Mouse (Mus musculus) cortical plate, adult 2 months (tissue): ENCODE results near the gene Trim8. TPM values are rescaled to one million over a fixed set of nuclear protein-coding genes. Genes with fewer than 3 reads are reported as not detected.

Experiments used
- H3K27ac ChIP-seq: fragments of 200-500 bp; 2 replicates; pipeline ENCODE4 v1.5.1; 2012; ENCODE audit warnings: low read length, control low read depth, inconsistent platforms; ENCODE audit not compliant: insufficient read depth
- H3K4me1 ChIP-seq: fragments of 200-500 bp; 2 replicates; pipeline ENCODE4 v1.6.1; 2011; ENCODE audit warnings: low read length; ENCODE audit not compliant: control insufficient read depth, insufficient read depth
- H3K4me3 ChIP-seq: fragments of 200-500 bp; 2 replicates; pipeline ENCODE4 v1.5.1; 2011; ENCODE audit warnings: mild to moderate bottlenecking, low read length, control low read depth; ENCODE audit not compliant: insufficient read depth
- CTCF ChIP-seq: fragments of 200-500 bp; IDR thresholded peaks from 2 replicates; pipeline ENCODE4 v1.5.1; 2011; ENCODE audit warnings: mild to moderate bottlenecking, control low read depth, low read length; ENCODE audit not compliant: insufficient read depth; ENCODE audit errors: extremely low read depth
- POLR2A ChIP-seq: fragments of 200-500 bp; IDR thresholded peaks from 2 replicates; pipeline ENCODE4 v1.6.1; 2011; ENCODE audit warnings: mild to moderate bottlenecking, low read length, control low read depth; ENCODE audit not compliant: insufficient read depth; ENCODE audit errors: extremely low read depth
- polyA plus RNA-seq: library from polyadenylated mRNA; depleted of rRNA; stranded (reverse); fragments of >200 nt; gene quantifications from 2 replicates; pipeline ENCODE4 v1.2.3, GENCODE M21; 2012

Trim8 gene
- polyA plus RNA-seq, 1 experiment, result 47.1 TPM

DNA sequence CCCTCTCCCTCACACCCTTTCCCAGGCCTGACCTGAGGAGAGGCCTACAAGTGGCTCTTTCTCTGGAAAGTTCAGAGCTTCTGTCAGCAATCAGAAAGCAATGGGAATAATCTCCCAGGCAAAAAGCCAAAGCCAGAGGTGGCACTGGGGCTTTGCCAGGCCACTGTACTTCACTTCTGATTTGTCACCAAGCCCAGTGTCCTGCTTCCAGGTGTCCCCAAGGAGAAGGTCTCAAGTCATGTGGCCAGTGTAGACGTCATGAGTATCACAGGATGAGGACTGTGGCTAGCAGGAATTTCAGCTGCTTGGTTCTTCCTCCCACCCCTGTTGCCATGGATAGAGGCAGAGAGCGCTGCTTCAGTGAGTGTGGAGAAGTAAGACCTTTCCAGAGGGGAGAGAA is 41.6 kb upstream of the Trim8 start:
- no peak overlapping the region for H3K27ac ChIP-seq
- TF ChIP-seq POLR2A (no peak), CTCF (no peak)
- H3K4me1 ChIP-seq, result peaks cover 2% of the 10 kb centered on the region; the same call in 1 of the 2 replicates
- no peak overlapping the region for H3K4me3 ChIP-seq

DNA sequence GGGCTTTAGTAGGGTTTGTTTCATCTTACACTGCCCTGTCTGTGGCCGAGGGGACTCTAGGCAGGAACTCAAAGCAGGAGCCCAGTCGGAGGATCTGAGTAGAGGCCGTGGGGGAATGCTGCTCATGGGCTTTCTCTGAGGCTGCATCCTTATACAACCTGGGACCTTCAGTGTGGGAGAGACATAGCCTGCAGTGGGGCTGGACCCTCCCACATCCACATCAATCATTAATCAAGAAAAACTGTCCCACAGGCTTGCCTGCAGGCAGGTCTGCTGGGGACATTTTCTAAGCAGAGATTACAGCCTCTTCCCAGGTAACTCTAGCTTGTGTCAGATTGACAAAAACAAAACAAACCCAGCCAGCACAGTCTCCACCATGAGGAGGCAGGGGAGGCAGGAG is 38.9 kb upstream of the Trim8 start:
- no peak overlapping the region for H3K4me3 ChIP-seq
- TF ChIP-seq POLR2A (no peak), CTCF (no peak)
- H3K4me1 ChIP-seq, result peaks cover 2% of the 10 kb centered on the region; the same call in 1 of the 2 replicates

DNA sequence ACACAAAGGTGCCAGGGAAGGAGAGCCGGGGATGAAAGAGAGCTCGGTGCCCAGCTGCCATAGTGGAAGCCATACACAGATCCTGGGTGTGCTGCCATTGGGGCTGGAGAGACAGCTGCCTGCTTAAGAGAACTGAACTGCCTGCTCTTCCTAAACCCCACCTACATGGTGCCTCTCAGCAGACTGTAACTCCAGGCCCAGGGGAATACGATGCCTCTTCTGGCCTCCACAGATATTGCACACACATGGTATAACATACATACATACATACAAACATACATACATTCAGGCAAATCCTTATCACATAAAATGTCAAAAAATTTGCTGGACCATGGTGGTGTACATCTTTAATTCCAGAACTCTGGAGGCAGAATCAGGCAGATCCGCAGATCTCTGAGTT is 38.1 kb upstream of the Trim8 start:
- Histone ChIP-seq H3K4me1 (peaks cover 2% of the 10 kb centered on the region; the same call in 1 of the 2 replicates), H3K27ac (no peak overlapping the region), H3K4me3 (no peak overlapping the region)
- no peak for TF ChIP-seq POLR2A
- no peak for TF ChIP-seq CTCF

More for the DNA sequence above, 38.9 kb upstream of the Trim8 start:
- H3K27ac ChIP-seq, result no peak overlapping the region

DNA sequence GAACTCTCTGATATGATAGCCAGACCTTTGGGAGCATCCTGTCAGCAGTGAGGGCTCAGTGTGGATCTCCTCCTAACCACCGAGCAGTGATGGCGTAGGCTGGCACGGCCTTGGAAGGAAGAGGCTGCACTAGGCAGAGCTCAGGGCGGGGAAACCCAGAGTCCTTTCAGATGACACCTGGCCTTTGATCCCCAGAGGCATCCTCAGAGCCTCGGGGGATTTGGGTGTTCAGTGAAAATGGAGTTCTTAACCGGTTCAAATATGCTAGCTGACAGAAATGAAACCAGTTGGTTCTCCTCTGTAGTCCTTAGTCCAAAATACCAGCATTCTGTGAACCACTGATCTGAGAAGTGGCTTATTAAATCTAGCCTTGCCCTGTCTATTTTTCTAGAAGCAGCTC is 35.3 kb upstream of the Trim8 start:
- Histone ChIP-seq H3K4me3 (no peak overlapping the region), H3K4me1 (peaks cover 2% of the 10 kb centered on the region; the same call in 1 of the 2 replicates), H3K27ac (no peak overlapping the region)
- TF ChIP-seq CTCF (no peak), POLR2A (no peak)

DNA sequence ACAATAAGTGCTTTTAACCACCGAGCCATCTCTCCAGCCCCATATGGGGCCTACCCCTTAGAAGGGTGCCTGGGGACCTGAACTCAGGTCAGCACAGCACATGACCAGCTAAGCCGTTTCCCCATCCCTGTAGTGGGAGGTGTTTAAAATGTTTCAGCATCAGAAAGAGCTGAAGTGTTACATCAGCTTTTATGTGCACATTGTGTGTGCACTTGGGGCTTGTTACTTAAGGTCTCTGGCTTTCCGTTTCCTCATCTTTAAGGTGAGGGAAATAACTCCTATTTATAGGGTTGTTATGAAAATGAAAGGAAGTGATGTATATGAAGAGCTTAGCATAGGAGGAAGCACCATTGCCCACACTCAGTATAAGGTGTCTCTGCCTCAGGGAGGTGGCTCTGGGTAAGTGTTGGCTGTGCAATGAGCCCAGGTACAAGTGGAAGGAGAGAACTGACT is 34.4 kb upstream of the Trim8 start:
- peaks cover 4% of the 10 kb centered on the region for H3K4me1 ChIP-seq
- TF ChIP-seq CTCF (no peak), POLR2A (no peak)
- no peak overlapping the region for H3K27ac ChIP-seq
- H3K4me3 ChIP-seq, result no peak overlapping the region

DNA sequence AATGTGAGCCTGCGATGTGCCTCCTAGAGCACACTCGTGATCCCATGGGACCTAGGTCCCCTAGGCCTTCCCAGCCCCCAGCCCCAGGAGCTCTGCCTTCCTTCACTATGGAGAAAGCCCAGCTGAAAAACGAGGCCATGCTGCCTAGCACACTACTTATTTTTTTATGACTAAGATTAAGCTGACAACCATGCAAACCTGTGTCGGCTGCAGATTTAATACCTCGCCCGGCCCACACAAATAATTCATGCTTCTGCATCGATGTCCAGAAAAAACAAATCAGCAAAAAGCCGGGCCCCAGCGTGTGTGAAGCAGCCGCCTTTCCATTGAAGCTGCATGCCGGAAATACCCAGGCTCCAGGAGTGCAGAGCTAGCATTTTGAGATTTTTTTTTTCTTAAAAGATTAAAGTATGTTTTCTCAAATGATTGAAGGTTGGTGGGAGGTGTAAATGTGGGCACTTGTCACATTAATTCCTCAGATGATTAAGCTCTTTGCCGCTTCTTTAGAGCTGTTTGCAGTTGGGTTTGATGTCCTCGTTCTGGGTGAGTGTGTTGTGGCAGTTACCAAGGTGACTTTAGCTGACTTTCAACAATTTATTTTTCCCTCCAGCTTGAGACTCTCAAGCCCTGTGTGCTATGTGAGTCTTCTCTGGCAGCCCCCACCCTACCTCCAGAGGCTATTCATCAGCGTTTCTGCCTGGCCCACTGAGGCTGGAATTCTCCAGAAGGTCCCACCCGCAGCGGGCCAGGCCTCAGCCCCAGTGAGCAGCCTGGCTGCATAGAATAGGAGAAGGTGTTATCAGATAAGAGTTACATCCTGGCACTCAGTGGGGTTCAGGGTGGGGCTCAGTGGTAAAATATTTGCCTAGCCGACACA is 30.9 kb upstream of the Trim8 start:
- H3K4me1 ChIP-seq, result peaks cover 6% of the 10 kb centered on the region
- H3K27ac ChIP-seq, result peak overlapping the region; percentile 42; the same call in 1 of the 2 replicates
- H3K4me3 ChIP-seq, result no peak overlapping the region
- TF ChIP-seq POLR2A (no peak), CTCF (no peak)

DNA sequence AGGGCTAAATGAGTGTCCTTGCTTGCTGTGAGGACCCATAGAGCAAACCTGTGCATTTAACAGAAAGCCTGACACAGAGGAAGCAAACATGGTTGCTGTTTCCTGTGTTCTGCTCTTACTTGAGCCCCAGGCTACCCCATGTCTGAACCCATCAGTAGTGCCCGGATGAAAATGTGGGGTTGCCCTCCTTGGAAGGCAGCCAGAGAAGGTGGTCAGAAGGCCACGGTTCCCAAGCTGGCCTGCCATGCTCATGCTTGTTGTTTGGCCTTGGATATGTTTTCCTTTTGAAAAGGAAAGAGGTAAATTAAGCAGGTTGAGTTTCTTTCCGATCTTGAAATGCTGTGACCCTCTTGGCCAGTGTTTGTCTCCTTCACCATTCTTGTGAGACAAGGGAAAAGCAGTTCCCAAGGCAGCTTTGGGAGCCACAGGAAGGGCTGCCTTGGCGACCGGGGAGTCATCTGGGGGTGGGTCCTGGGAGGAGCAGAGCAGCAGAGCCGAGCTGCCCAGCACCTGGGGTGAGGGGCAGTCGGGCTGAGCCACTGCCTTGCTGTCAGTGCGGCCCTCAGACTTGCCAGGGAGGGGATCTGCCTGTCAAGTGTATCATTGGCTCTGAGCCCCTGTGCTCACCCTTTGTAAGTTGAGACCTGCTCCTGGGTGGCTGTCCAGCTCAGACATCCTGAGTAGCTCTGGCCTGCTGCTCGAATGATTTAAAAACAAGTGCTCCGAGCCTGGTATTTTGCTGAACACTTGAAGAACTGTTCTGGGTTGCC is 30.0 kb upstream of the Trim8 start:
- Histone ChIP-seq H3K4me1 (peaks cover 6% of the 10 kb centered on the region), H3K4me3 (no peak overlapping the region), H3K27ac (peak overlapping the region; percentile 42)
- no peak for TF ChIP-seq CTCF
- no peak for TF ChIP-seq POLR2A

DNA sequence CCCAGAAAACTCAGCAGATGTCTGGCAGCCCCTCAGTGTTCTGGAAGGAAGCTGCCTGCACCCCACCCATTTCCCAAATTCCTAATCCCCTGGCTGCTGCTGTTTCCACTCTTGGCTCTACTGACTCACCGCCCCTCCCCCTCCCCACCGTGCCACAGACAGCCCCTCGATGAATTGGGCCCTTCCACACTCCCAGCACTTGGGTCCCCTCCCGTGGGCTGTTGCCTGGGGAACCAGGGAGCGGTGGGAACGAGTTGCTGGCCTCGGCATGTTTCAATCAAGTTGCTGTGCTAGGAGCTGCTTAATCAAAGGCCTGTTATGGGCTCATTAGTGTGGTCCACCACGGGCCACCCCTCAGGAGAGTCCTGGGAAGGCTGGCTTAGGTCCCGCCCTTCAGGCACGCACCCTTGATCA is 24.1 kb upstream of the Trim8 start:
- Histone ChIP-seq H3K4me1 (peaks cover 2% of the 10 kb centered on the region; the same call in 1 of the 2 replicates), H3K4me3 (no peak overlapping the region), H3K27ac (0 out of 2 replicates have a peak overlapping the region, but pooled peaks have one; percentile 32)
- TF ChIP-seq POLR2A (no peak), CTCF (no peak)

DNA sequence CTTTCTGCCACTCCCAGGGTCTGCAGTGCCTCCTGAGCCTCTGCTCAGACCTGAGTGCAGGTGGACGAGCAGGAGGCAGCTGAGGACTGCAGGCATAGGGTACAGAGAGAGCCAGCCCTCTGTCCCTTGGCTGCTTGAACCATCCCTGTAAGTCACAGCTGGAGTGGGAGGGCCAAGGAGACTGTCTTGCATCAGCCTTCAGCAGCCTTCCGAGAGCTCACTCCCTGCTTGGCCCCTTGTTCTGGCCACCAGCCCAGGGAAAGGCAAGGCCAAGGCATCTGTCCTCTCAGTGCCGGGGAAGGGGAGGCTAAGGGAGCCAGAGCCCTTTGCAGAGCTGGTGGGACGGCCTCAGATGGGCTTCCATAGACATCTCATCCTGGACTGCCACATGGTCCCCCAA is 23.3 kb upstream of the Trim8 start:
- H3K4me1 ChIP-seq, result peaks cover 2% of the 10 kb centered on the region; the same call in 1 of the 2 replicates
- peak overlapping the region; percentile 32; the same call in 1 of the 2 replicates for H3K27ac ChIP-seq
- TF ChIP-seq CTCF (no peak), POLR2A (no peak)
- H3K4me3 ChIP-seq, result no peak overlapping the region

DNA sequence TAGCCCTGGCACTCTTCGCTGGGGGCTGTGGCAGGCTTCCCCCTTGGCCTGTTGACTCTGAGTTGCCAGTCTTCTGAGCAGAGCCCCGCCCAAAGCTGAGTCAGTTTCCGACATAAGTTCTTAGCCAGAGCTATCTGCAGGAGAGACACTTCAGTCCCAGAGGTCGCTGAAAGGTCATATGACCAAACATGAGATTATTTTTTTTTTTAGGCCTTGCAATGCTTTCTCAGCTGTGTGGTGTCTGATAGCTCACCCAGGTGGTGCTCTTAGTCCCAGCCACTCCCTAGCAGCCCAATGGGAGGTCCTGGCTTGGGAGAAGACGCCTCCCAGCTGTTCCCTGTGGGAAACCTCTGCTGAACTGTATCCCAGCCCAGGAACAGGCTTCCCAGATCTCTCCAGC is 22.7 kb upstream of the Trim8 start:
- Histone ChIP-seq H3K4me1 (peaks cover 2% of the 10 kb centered on the region; the same call in 1 of the 2 replicates), H3K4me3 (no peak overlapping the region), H3K27ac (peak overlapping the region; percentile 32; the same call in 1 of the 2 replicates)
- no peak for TF ChIP-seq CTCF
- no peak for TF ChIP-seq POLR2A
